Mouse (Mus musculus): ENCODE measurements around the gene Nsmce4a. TPM values are rescaled to one million over a fixed set of nuclear protein-coding genes. Genes with fewer than 3 reads are reported as not detected.

Gene Nsmce4a
- total and polyA plus RNA-seq, 3 experiments, result 117 to 134 (median 129) TPM

- peak; percentile 91 for TF ChIP-seq MXI1 (IDR thresholded peaks at IDR 0.05; ENCODE audit: low read depth, low read length)
- TF ChIP-seq ZMIZ1 (IDR thresholded peaks at IDR 0.05; ENCODE audit: low read depth, low read length), result peak; percentile 55; the same call in 1 of the 2 replicates
- TF ChIP-seq GABPA (IDR thresholded peaks at IDR 0.05; ENCODE audit: low read depth, low read length), result no peak
- no peak; the same call in 1 of the 2 replicates for TF ChIP-seq MAX (IDR thresholded peaks at IDR 0.05; ENCODE audit: low read length)
- TF ChIP-seq TCF12 (IDR thresholded peaks at IDR 0.05; ENCODE audit: low read depth, low read length), result peak; percentile 74
- no peak for TF ChIP-seq ZKSCAN1 (IDR thresholded peaks at IDR 0.05; ENCODE audit: low read depth, low read length)
- peak; percentile 21; the same call in 1 of the 2 replicates for TF ChIP-seq POLR2AphosphoS2 (IDR thresholded peaks at IDR 0.05; ENCODE audit: low read length)
- TF ChIP-seq TBP (IDR thresholded peaks at IDR 0.05; ENCODE audit: low read depth, low read length), result peak; percentile 14; the same call in 1 of the 2 replicates
- TF ChIP-seq JUND (IDR thresholded peaks at IDR 0.05; ENCODE audit: low read depth, low read length), result no peak
- no peak for TF ChIP-seq ZNF384 (IDR thresholded peaks at IDR 0.05; ENCODE audit: low read depth, low read length)
- TF ChIP-seq ETS1 (IDR thresholded peaks at IDR 0.05; ENCODE audit: low read depth, low read length), result no peak
- peak; percentile 97 for TF ChIP-seq HCFC1 (IDR thresholded peaks at IDR 0.05; ENCODE audit: low read depth, low read length)
Measured at GRCm38 (mm10) chr7:130519096-130520048, 53.5 kb downstream of the Nsmce4a start (continued).

- Histone ChIP-seq H3K9ac (ENCODE audit: control insufficient read depth, low read depth, low read length, poor library complexity, severe bottlenecking) (peak overlapping the region; percentile 91), H3K27ac (ENCODE audit: control insufficient read depth, low read depth, low read length) (no peak overlapping the region)
Measured at GRCm38 (mm10) chr7:130518213-130519095, 54.5 kb downstream of the Nsmce4a start.

More at GRCm38 (mm10) chr7:130518213-130519095, 54.5 kb downstream of the Nsmce4a start:
- peak overlapping the region; percentile 73 to 82 for H3K4me3 ChIP-seq (ENCODE audit: control insufficient read depth in 1 of 2, insufficient read depth in 1 of 2, low read depth in 2 of 2, low read length in 2 of 2)
- H3K9me3 ChIP-seq (replicated peaks; ENCODE audit: insufficient read depth, low read length), result no peaks in the 10 kb centered on the region
- DNase-seq (ENCODE audit: low read depth, low spot score), result peak; percentile 25
- peak; percentile 73 for TF ChIP-seq USF1 (IDR thresholded peaks at IDR 0.05; ENCODE audit: low read depth, low read length)
- TF ChIP-seq TCF12 (IDR thresholded peaks at IDR 0.05; ENCODE audit: low read depth, low read length), result no peak
- peak; percentile 38; the same call in 1 of the 2 replicates for TF ChIP-seq BHLHE40 (IDR thresholded peaks at IDR 0.05; ENCODE audit: borderline replicate concordance, low read depth, low read length)
- no peak for TF ChIP-seq HCFC1 (IDR thresholded peaks at IDR 0.05; ENCODE audit: low read depth, low read length)
- TF ChIP-seq ETS1 (IDR thresholded peaks at IDR 0.05; ENCODE audit: low read depth, low read length), result 0 out of 2 replicates have a peak, but pooled peaks have one; percentile 27
- TF ChIP-seq E2F4 (IDR thresholded peaks at IDR 0.05; ENCODE audit: borderline replicate concordance, low read depth, low read length), result no peak
- TF ChIP-seq CHD1 (IDR thresholded peaks at IDR 0.05; ENCODE audit: low read depth, low read length), result peak; percentile 93; the same call in 1 of the 2 replicates
- peak; percentile 29; the same call in 1 of the 2 replicates for TF ChIP-seq MXI1 (IDR thresholded peaks at IDR 0.05; ENCODE audit: low read depth, low read length)
- no peaks in the 10 kb centered on the region for H3K27me3 ChIP-seq (ENCODE audit: control insufficient read depth in 1 of 2, insufficient read depth in 2 of 2, low read length in 2 of 2)
- peaks cover 0 to 38% of the 10 kb centered on the region in 2 experiments; a peak in 2 of 4 replicates for H3K36me3 ChIP-seq (ENCODE audit: control insufficient read depth in 1 of 2, insufficient read depth in 2 of 2, low read length in 2 of 2)
- peaks cover 33% of the 10 kb centered on the region for H3K79me2 ChIP-seq (ENCODE audit: control insufficient read depth, insufficient read depth, low read length, poor library complexity)
- peaks cover 10 to 15% of the 10 kb centered on the region in 2 experiments; a peak in 3 of 4 replicates for H3K4me1 ChIP-seq (ENCODE audit: control insufficient read depth in 1 of 2, insufficient read depth in 2 of 2, low read length in 2 of 2)

Measured in MEL (cell line).